Mouse (Mus musculus) stomach, adult 2 months (tissue): ENCODE measurements around the gene Cep97. TPM values are rescaled to one million over a fixed set of nuclear protein-coding genes. Genes with fewer than 3 reads are reported as not detected.

Experiments
- polyA plus RNA-seq: library from polyadenylated mRNA; depleted of rRNA; stranded (reverse); fragments of >200 nt; gene quantifications from 2 replicates; pipeline ENCODE4 v1.2.3, GENCODE M21; 2012; rRNA removed

The Cep97 gene
- polyA plus RNA-seq = 0.04 and 0.09 TPM in 2 replicates

DNA sequence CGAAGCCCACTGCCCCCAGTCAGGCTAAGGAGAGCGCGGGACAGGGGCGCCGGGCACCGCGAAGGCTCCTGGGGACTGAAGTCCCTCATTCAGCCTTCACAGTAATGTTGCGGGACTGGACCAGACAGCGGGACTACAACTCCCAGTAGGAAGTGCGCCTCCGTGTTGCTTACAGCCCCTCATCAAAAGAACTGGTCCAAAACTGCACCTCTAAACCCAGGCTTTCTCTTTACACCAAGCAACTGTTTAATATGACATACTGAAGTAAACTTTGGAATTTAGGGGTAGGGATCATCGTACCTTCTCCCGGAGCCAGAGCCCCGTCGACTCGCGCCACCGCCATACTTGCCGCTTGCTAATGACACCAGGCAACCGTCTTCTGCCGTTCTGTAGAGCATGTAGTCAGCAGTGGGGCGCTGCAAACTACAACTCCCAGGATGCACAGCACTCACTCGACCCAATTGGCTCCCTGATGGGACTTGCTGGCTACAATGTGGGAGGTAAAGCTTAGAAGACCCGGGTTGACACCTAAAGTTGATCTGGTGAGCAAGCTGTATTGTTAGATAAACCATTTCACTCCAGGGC is at the start of gene Cep97:
Gene Cep97 (minus strand): TSS at position 403 of the 585 bp plus-strand sequence.

DNA sequence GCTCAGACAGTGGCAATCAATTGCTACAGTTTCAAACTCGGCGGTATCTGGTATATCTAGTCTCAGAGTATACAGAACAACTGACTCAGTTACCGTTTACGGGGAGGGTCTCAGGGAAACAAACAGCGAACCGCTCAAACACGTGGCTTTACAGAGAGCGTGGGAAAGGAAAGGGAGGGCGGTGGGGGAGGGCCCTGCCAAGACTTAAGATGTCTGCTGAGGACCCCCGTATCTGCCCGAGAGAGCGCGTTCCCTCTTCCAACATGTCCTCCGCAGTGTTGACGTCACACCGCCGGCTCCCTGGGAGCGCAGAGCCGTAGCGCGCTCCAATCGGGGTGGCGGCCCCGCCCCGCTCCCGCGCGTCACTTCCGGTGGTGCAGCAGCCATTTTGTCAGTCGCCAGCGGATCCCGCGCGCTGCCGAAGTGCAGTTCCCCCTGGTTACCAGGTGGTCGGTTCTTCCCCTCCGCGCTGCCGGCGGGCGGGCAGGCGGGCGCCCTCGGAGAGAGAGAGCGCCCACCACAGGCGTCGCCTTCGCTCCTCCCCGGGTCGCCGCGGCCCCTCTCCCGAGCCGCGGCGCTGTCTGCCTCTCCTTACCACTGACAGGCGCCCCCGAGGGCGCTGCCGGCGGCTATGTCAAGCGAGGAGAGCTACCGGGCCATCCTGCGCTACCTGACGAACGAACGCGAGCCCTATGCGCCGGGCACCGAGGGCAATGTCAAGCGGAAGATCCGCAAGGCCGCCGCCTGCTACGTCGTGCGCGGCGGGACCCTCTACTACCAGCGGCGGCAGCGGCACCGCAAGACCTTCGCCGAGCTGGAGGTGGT is 39.0 kb upstream of the Cep97 start, which contains the start of gene Zbtb11:
Gene Zbtb11 (plus strand): TSS at position 453 of the 825 bp plus-strand sequence.

DNA sequence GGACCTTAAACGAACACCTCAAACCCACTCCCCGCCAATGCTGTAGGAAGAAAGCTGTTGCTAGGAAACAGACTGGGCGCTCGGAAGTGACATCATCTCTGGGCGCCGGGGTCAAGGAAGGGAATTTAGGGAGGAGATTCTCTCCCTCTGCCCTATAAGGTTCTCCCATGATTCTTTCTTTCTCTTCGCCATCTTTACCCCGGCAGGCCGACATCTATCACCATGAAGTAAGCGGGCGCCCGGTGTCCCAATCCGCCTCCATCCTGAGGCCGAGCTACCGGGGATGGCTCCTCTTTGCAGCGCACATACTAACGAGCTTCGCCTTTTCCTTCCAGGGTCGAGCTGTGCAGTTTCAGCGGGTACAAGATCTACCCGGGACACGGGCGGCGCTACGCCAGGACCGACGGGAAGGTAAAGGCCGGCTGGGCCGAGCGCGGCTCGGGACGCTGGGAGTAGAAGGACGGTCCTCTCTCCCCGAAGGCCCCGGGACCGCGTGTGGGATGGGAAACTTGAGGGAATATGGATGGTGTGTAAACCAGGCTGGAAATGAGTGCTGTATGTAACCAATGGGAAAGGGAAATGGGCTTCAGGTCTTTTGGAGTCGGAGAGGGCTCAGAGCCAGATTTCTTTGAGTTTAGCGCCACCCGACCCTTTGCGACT is 31.7 kb upstream of the Cep97 start, which contains the start of gene Rpl24:
Gene Rpl24 (plus strand): TSS at position 64 of the 660 bp plus-strand sequence.

DNA sequence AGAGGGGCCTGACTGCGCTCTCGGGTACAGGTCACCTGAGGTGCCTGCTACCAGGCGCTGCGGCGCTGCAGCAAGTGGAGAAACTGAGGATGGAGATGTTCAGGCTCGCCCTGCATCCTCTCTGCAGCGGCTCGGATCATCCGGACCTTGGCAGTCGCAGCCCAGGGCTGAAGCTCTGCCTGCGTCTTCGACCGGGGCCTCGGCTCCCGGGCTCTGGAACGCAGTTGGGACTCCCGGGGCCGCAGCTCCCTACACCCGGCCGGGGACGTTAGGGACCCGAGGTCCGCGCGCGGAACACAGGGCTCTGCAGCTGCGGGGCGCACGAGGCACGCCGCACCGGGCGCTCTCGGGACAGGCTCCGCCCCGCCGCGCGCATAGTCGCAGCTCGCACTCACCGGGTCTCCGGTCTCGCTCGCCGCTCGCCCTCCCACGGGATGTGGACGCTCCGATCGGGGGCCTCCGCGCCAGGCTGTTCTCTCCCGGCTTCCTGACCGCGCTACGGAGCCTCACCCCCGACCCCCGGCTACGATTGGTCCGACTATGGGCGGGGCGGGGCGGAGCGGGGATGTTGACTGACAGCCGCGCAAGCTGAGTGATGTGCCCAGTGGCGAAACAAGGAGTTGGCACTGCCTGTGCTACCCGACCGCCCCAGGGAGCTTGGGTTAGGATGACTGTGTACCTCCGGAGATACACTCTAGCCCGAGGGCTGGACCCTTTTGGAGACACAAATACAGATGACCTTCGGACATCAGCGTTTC is 39.6 kb downstream of the Cep97 start, which contains the start of gene Nxpe3:
Gene Nxpe3 (minus strand): TSS at position 393 of the 758 bp plus-strand sequence.

Other genes starting within 250 kb of the Cep97 start
- 16.7 and 22.8 TPM in 2 replicates for gene Nfkbiz, start 96.0 kb downstream of the Cep97 start, polyA plus RNA-seq
- gene Nxpe3, start 39.6 kb downstream of the Cep97 start, polyA plus RNA-seq = 0.03 and 0.04 TPM in 2 replicates
- 1.6 and 7.1 TPM in 2 replicates for gene Rpl24, start 31.4 kb upstream of the Cep97 start, polyA plus RNA-seq
- gene Zbtb11, start 39.0 kb upstream of the Cep97 start, polyA plus RNA-seq = 0.74 and 0.95 TPM in 2 replicates
- gene Pcnp, start 94.9 kb upstream of the Cep97 start, polyA plus RNA-seq = 0.99 and 1.5 TPM in 2 replicates
- gene Trmt10c, start 103.0 kb upstream of the Cep97 start, polyA plus RNA-seq = 1.4 and 2.4 TPM in 2 replicates
- 0.11 and 0.36 TPM in 2 replicates for gene Senp7, start 113.5 kb upstream of the Cep97 start, polyA plus RNA-seq